Mouse (Mus musculus) embryonic fibroblast, embryonic 13.5 days (primary cell): ENCODE data around the gene Batf2. TPM values are rescaled to one million over a fixed set of nuclear protein-coding genes. Genes with fewer than 3 reads are reported as not detected.
"Not testable (repeated sequence)": the region's sequence is repeated elsewhere in the genome, so short reads cannot be mapped to it uniquely, and the experiment has no call there.

Source experiments
- H3K27ac ChIP-seq: 2 replicates; pipeline ENCODE4 v1.5.1; 2012; ENCODE audit warnings: low read length, control low read depth, inconsistent platforms; ENCODE audit not compliant: insufficient read depth
- H3K4me1 ChIP-seq: 2 replicates; pipeline ENCODE4 v1.6.1; 2011; ENCODE audit warnings: low read length; ENCODE audit not compliant: control insufficient read depth, insufficient read depth
- H3K4me3 ChIP-seq: 2 replicates; pipeline ENCODE4 v1.5.1; 2011; ENCODE audit warnings: mild to moderate bottlenecking, control low read depth, low read length; ENCODE audit not compliant: insufficient read depth
- CTCF ChIP-seq: IDR thresholded peaks from 2 replicates; pipeline ENCODE4 v1.5.1; 2011; ENCODE audit warnings: mild to moderate bottlenecking, control low read depth, low read length, moderate library complexity, borderline replicate concordance; ENCODE audit not compliant: insufficient read depth
- POLR2A ChIP-seq: IDR thresholded peaks from 2 replicates; pipeline ENCODE4 v1.6.1; 2011; ENCODE audit warnings: low read depth, mild to moderate bottlenecking, control low read depth, low read length, moderate library complexity
- polyA plus RNA-seq: library from polyadenylated mRNA; stranded (reverse); fragments of >200 nt; gene quantifications from 2 replicates; pipeline ENCODE4 v1.2.4, GENCODE M21; 2011; ENCODE audit warnings: low read depth; ENCODE audit not compliant: missing spikeins, insufficient read length

The Batf2 gene
- polyA plus RNA-seq, 1 experiment = not detected

GRCm38 (mm10) chr19:6117346-6117985 is 23.3 kb upstream of the Batf2 start:
- Histone ChIP-seq H3K27ac (peak overlapping the region; percentile 99), H3K4me3 (peak overlapping the region; percentile 88), H3K4me1 (no peaks in the 10 kb centered on the region)
- no peak for TF ChIP-seq POLR2A
- TF ChIP-seq CTCF = no peak

DNA sequence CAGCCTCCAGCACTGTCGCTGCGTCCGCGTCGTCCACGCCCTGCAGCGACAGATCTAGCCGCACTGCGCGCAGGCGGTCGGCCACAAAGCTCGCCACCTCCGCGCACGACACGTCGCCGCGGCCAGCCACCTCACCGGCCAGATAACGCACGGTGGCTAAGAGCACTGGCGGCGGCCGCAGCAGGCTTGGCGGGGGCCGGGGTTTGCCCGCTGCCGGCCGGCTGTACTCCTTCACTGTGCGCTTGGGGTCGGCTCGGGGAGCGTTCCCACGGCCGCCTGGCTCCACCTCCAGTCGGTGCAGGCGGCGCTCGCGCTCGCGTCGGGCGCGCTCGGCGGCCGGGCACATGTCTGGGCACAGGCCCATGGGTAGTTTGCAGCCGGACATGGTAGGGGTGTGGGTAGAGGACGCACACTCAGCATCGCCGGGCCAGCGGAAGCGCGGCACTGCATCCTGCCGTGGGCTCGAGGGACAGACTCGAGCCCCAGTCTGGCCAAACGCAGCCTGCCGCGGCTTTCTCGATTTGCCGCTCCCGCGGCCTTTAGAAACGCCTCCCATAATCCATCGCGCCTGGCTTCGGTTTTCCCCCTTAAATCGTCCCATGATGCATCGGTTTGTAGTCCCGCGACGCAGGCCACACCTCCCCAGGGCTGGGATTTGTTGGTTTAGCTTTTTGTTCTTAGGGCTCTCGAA is 22.7 kb upstream of the Batf2 start, which contains the start of gene Sac3d1:
Sac3d1 (minus strand) TSS at position 665 of the 691 bp plus-strand sequence.
- Histone ChIP-seq H3K4me3 (peak within 1 kb of the TSS; percentile 88), H3K27ac (peak within 1 kb of the TSS; percentile 99), H3K4me1 (no peaks in the 10 kb centered on the region)
- TF ChIP-seq POLR2A = peak; percentile 50
- no peak for TF ChIP-seq CTCF

GRCm38 (mm10) chr19:6118677-6119185 is 22.1 kb upstream of the Batf2 start:
- peak overlapping the region; percentile 51 for H3K4me3 ChIP-seq
- peak overlapping the region; percentile 99 for H3K27ac ChIP-seq
- H3K4me1 ChIP-seq = no peaks in the 10 kb centered on the region
- TF ChIP-seq CTCF (no peak), POLR2A (peak; percentile 62; the same call in 1 of the 2 replicates)

DNA sequence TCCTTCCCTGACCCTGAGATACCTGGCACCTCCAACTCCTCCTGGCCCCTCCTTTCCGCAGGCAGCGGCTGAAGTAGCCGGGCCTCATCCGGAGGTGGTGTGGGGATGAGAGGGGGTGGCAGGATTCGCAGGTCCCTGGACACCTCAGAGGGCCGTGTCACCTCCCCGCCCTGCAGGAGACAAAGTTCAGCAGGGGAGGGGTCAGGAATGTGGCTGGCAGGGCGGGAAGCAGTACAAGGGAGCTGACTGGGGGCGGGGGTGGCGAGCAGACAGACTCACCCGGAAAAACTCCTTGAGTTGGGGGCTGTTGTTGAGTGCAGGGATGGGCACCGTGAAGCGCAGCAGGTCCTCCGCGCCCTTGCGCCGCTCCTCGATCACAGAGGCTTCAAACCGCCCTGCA is 19.0 kb upstream of the Batf2 start:
- Histone ChIP-seq H3K27ac (no peak overlapping the region), H3K4me1 (no peaks in the 10 kb centered on the region), H3K4me3 (no peak overlapping the region)
- TF ChIP-seq CTCF (no peak), POLR2A (no peak)

GRCm38 (mm10) chr19:6123330-6123729 is 17.5 kb upstream of the Batf2 start:
- no peak for TF ChIP-seq POLR2A
- TF ChIP-seq CTCF = no peak
- no peaks in the 10 kb centered on the region for H3K4me1 ChIP-seq
- H3K4me3 ChIP-seq = no peak overlapping the region
- no peak overlapping the region for H3K27ac ChIP-seq

- no peak for TF ChIP-seq POLR2A
- no peak for TF ChIP-seq CTCF
- Histone ChIP-seq H3K4me1 (no peaks in the 10 kb centered on the region), H3K27ac (peak overlapping the region; percentile 59; the same call in 1 of the 2 replicates), H3K4me3 (no peak overlapping the region)
These were observed 15.9 kb upstream of the Batf2 start for GRCm38 (mm10) chr19:6124898-6125297.

GRCm38 (mm10) chr19:6126289-6126688 is 14.5 kb upstream of the Batf2 start:
- no peaks in the 10 kb centered on the region for H3K4me1 ChIP-seq
- H3K4me3 ChIP-seq = no peak overlapping the region
- TF ChIP-seq POLR2A (no peak), CTCF (no peak)
- H3K27ac ChIP-seq = no peak overlapping the region

GRCm38 (mm10) chr19:6126789-6127580 is 13.8 kb upstream of the Batf2 start:
- peak overlapping the region; percentile 54 for H3K27ac ChIP-seq
- H3K4me3 ChIP-seq = peak overlapping the region; percentile 61
- TF ChIP-seq CTCF = no peak
- TF ChIP-seq POLR2A = no peak
- H3K4me1 ChIP-seq = no peaks in the 10 kb centered on the region

GRCm38 (mm10) chr19:6127760-6128341 is 12.9 kb upstream of the Batf2 start, which contains the start of gene Snx15:
Snx15 (minus strand) TSS chr19:6128304.
- peak within 1 kb of the TSS; percentile 61 for H3K4me3 ChIP-seq
- TF ChIP-seq CTCF (no peak), POLR2A (peak; percentile 72)
- H3K27ac ChIP-seq = peak within 1 kb of the TSS; percentile 72
- no peaks in the 10 kb centered on the region for H3K4me1 ChIP-seq

- H3K27ac ChIP-seq, H3K4me1 ChIP-seq, H3K4me3 ChIP-seq: not testable (repeated sequence)
These were observed 10.2 kb upstream of the Batf2 start for GRCm38 (mm10) chr19:6130414-6131128.
